Mouse (Mus musculus) E14TG2a.4 (cell line): Measurements from ENCODE around the gene Mgat4a.

Source experiments
- CTCF ChIP-seq: conservative IDR thresholded peaks from 2 replicates; pipeline ENCODE4 v1.5.1; 2014; ENCODE audit warnings: low read length
- NANOG ChIP-seq: IDR thresholded peaks from 2 replicates; pipeline ENCODE4 v1.6.1; 2014; ENCODE audit warnings: borderline replicate concordance, low read length, mixed read lengths
- POU5F1 ChIP-seq: IDR thresholded peaks from 2 replicates; pipeline ENCODE4 v1.6.1; 2014; ENCODE audit warnings: low read length, borderline replicate concordance

DNA sequence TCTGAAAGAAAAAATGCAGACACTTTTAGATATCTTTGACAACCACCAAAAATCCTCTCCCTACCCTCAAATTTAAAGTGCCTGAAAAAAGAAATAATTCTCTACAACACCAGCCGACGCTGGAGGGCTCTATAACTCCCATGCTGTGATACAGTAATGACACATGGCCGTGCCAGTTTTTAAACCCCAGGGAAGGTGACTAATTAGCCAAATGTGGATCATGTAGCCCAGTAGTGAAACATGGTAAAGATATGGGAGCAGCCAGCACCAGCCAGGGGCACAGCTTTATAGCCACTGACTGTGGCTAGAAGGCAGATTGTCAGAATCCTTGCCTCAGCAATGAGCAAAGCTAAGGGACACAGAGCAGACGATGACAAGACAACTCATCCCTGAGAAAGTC lies 19.5 kb upstream of the Mgat4a start:
- TF ChIP-seq CTCF = no peak
- no peak for TF ChIP-seq POU5F1
- no peak for TF ChIP-seq NANOG
